Mouse (Mus musculus) liver, embryonic 16.5 days (tissue): ENCODE results near the gene Arhgef10l. TPM values are rescaled to one million over a fixed set of nuclear protein-coding genes. Genes with fewer than 3 reads are reported as not detected.

Experiments used
- ATAC-seq: fragments of 200-750 bp; cut with Nextera tagmentation; 2 replicates; pipeline ENCODE4 v1.8.0; 2017; ENCODE audit warnings: low read depth, mild to moderate bottlenecking, moderate number of reproducible peaks, moderate library complexity
- H3K27ac ChIP-seq: fragments of 300-500 bp; sonication (generic); 2 replicates; pipeline ENCODE4 v1.5.1; 2014; ENCODE audit warnings: mild to moderate bottlenecking, low read length
- H3K27me3 ChIP-seq: fragments of 300-500 bp; sonication (generic); 2 replicates; pipeline ENCODE4 v1.6.1; 2014; ENCODE audit warnings: low read depth, low read length, mixed read lengths; ENCODE audit not compliant: control insufficient read depth, insufficient read depth
- H3K36me3 ChIP-seq: fragments of 300-500 bp; sonication (generic); 2 replicates; pipeline ENCODE4 v1.6.1; 2014; ENCODE audit warnings: mild to moderate bottlenecking; ENCODE audit not compliant: control insufficient read depth, insufficient read depth
- H3K4me1 ChIP-seq: fragments of 300-500 bp; sonication (generic); 2 replicates; pipeline ENCODE4 v1.6.1; 2014; ENCODE audit warnings: low read depth, low read length, mixed read lengths; ENCODE audit not compliant: control insufficient read depth
- H3K4me2 ChIP-seq: fragments of 300-500 bp; sonication (generic); 2 replicates; pipeline ENCODE4 v1.6.1; 2014; ENCODE audit warnings: low read depth, low read length, mixed read lengths
- H3K4me3 ChIP-seq: fragments of 300-500 bp; sonication (generic); 2 replicates; pipeline ENCODE4 v1.5.1; 2014; ENCODE audit warnings: low read depth, mild to moderate bottlenecking, low read length
- H3K9ac ChIP-seq: fragments of 300-500 bp; sonication (generic); 2 replicates; pipeline ENCODE4 v1.6.1; 2014; ENCODE audit warnings: low read depth, low read length
- H3K9me3 ChIP-seq: fragments of 300-500 bp; sonication (generic); replicated peaks from 2 replicates; pipeline ENCODE4 v1.6.1; 2016; ENCODE audit warnings: low read length; ENCODE audit not compliant: control insufficient read depth
- WGBS: fragments of 180-500 bp; shearing (Covaris S2); extraction: QIAGEN DNeasy Blood & Tissue Kit; methylation state at CpG from one replicate; pipeline ENCODE4 v1.1.7; 2014; ENCODE audit not compliant: insufficient replicate concordance; 5-methylcytosine and 5-hydroxymethylcytosine counted together
- polyA plus RNA-seq: library from polyadenylated mRNA; unstranded; fragments of >200 nt; fragmentation: Nextera tagmentation; extraction: Ambion mirVana; gene quantifications from 2 replicates; pipeline ENCODE4 v1.2.1, GENCODE M21; 2015

Arhgef10l gene
- polyA plus RNA-seq, 1 experiment from 2014 or later = 6.6 TPM

DNA sequence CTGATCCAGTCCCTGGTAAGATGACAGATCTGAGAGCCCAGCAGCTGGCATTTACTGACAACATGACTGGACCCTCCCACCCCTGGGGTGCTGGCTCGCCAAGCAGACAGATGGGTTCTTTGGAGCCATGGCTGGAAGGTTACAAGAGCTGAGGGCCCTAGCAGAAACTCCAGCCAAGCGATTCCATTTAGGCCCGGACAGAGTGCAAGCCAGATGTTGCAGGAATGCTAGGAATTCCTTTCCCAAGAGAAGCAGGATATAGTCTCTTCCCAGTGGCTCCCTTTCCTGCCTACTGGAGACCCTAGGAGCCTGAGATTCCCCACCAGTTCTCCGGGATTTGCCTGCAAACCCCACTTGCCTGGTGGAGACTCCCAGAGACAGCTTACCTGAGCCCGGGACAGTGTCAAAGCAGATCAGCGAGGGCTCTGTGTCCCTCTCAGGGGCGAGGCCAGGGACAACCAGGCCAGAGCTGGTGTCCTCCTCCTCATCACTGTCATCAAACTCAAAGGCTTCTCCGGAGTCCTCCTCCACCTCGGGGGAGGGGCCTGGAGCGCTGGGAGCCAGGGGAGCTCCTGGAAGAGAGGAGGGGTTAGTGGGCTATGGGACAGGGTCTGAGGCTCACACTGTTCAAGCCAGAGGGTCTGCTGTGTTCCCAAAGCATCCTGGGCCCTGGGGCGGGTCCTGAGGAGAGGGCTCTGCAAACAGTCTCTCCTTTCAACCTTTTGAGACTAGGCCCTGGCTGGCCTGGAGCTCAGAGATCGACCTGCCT lies 54.8 kb downstream of the Arhgef10l start:
- no peak; the same call in 1 of the 2 replicates for ATAC-seq
- Histone ChIP-seq H3K36me3 (no peaks in the 10 kb centered on the region), H3K27ac (no peak overlapping the region), H3K4me2 (no peak overlapping the region), H3K9me3 (no peaks in the 10 kb centered on the region), H3K4me1 (no peaks in the 10 kb centered on the region; the same call in 1 of the 2 replicates), H3K9ac (no peak overlapping the region), H3K4me3 (no peak overlapping the region), H3K27me3 (no peaks in the 10 kb centered on the region)
- WGBS = 46% methylated on average over 12 of the region's 12 CpGs

DNA sequence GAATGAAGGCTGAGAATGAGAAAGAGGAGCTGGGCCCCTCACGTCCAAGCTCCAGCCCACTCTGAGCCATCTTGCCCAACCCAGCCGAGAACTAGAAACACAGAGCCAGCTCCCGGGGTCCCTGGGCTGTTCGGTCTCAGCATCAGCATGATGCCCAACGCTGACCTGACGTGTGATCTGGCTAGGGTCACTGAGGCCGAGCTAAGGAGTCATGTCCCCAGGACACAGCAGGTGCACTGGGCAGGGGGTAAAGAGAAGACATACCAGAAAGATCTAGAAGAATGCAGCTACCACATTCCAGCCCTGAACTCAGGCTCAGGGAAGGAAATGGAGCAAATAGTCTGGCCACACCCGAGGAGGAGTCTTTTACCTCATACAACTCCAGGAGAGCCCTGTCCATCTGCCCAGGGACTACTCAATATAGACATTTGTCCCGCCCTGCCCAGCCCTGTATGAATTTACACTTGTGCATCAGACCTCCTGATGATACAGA lies 57.5 kb downstream of the Arhgef10l start:
- Histone ChIP-seq H3K27me3 (no peaks in the 10 kb centered on the region), H3K4me3 (no peak overlapping the region), H3K9ac (no peak overlapping the region), H3K4me1 (no peaks in the 10 kb centered on the region), H3K36me3 (no peaks in the 10 kb centered on the region), H3K9me3 (no peaks in the 10 kb centered on the region), H3K4me2 (no peak overlapping the region), H3K27ac (no peak overlapping the region)
- WGBS = 64% methylated on average over 9 of the region's 9 CpGs
- no peak for ATAC-seq

DNA sequence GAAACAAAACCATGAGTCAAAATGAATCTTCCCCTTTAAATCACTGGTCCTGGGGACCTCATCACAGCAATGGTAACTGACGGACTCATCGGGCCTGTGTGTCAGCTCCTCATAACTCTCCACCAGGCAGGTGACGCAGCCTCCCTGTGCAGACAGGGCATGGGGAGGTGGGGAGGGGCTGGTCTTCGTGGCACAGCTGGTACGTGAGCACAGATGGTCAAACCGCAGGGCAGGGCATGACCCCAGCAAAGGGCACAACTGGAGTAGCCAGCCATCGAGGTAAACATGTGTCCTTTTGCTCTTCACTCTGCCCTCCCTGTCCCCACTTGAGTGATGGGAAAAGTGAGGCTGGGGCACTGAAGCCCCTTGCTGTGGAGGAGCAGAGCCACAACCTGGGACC lies 59.0 kb downstream of the Arhgef10l start:
- H3K9ac ChIP-seq = no peak overlapping the region
- H3K27ac ChIP-seq = no peak overlapping the region
- H3K4me2 ChIP-seq = no peak overlapping the region
- no peaks in the 10 kb centered on the region for H3K9me3 ChIP-seq
- no peaks in the 10 kb centered on the region for H3K4me1 ChIP-seq
- WGBS = 64% methylated on average over 7 of the region's 7 CpGs
- ATAC-seq = no peak
- no peaks in the 10 kb centered on the region for H3K27me3 ChIP-seq
- no peak overlapping the region for H3K4me3 ChIP-seq
- no peaks in the 10 kb centered on the region for H3K36me3 ChIP-seq

DNA sequence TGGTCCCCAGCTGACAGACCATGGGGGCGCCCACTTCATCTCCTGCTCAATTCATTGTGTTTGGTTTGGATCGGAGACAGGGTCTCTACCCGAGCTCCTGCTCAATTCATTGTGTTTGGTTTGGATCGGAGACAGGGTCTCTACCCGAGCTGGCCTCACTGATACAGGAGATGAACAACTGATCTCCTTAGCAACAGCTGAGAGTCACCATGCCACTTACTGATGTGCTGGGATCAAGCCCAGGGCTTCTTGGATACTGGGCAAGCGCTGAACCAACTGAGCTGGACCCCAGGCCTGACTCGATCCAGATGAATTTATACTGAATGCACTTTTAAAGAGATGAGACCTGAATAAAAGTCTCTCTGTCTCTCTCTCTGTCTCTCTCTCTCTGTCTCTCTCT lies 59.6 kb downstream of the Arhgef10l start:
- Histone ChIP-seq H3K36me3 (no peaks in the 10 kb centered on the region), H3K9me3 (no peaks in the 10 kb centered on the region), H3K27ac (no peak overlapping the region), H3K4me3 (no peak overlapping the region), H3K27me3 (no peaks in the 10 kb centered on the region), H3K4me2 (no peak overlapping the region), H3K4me1 (no peaks in the 10 kb centered on the region), H3K9ac (no peak overlapping the region)
- 62% methylated on average over 7 of the region's 7 CpGs for WGBS
- ATAC-seq = no peak

DNA sequence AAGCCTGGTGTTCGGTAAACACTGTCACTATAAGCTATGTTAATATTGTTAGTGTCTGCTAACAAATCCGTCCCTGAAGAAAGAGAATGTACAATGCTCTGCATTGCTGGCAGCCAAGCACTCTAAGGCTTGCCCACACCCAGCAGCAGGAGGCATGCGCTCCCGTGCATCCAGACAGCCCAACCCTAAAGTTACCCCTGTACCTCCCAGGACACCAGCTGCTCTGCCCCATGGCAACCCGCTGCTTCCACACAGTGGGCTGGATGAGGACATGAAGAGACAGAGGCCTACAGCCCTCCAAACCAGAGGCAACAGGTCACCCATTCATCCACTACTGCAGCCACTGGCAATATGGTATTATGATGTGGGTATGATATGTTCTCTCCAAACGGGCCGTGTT lies 60.0 kb downstream of the Arhgef10l start:
- no peaks in the 10 kb centered on the region for H3K4me1 ChIP-seq
- no peak overlapping the region for H3K27ac ChIP-seq
- H3K9ac ChIP-seq = no peak overlapping the region
- H3K36me3 ChIP-seq = no peaks in the 10 kb centered on the region
- no peaks in the 10 kb centered on the region for H3K9me3 ChIP-seq
- H3K4me3 ChIP-seq = no peak overlapping the region
- H3K27me3 ChIP-seq = no peaks in the 10 kb centered on the region
- ATAC-seq = no peak
- H3K4me2 ChIP-seq = no peak overlapping the region
- WGBS = 62% methylated on average over 7 of the region's 7 CpGs

DNA sequence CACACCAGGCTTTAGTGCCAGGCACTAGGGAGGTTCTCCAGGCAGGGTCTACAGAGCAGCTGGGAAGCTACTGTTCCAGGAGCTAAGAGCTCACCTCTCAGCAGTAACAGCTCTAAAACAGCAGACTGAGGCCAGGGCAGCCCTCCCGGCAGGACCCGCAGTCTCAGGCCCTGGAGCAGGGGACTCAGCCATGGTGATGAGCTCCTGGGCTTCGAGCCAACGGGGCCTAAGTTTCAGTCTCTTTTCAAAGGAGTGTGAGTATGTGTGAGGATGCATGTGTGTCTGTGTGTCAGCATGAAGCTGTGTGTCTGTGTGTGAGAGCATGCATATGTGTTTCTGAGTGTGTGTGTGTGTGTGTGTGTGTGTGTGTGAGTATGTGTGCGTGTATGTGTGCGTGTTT lies 60.6 kb downstream of the Arhgef10l start:
- Histone ChIP-seq H3K4me2 (no peak overlapping the region), H3K9me3 (no peaks in the 10 kb centered on the region), H3K27ac (no peak overlapping the region), H3K9ac (no peak overlapping the region), H3K36me3 (no peaks in the 10 kb centered on the region), H3K27me3 (no peaks in the 10 kb centered on the region), H3K4me1 (no peaks in the 10 kb centered on the region), H3K4me3 (no peak overlapping the region)
- ATAC-seq = no peak
- 76% methylated on average over 6 of the region's 6 CpGs for WGBS

DNA sequence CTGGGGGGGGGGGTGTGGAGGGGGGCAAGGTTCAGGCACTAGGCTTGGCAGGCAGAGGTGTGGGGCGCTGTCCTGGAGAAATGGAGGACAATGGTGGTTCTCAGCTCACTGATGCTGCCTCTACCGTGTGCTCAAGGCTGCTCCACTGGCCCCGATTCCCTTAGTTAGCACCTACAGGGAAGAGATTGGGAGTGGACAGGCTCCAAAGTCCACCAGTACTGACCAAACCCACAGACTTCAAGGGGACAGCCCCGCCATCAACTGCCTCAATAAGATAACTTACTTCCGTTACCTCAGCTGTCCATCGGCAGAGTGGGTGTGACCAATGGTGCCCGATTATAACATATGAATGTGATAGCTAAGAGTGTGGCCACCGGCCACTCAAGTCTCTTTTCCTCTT lies 61.3 kb downstream of the Arhgef10l start:
- H3K9ac ChIP-seq = no peak overlapping the region
- H3K9me3 ChIP-seq = no peaks in the 10 kb centered on the region
- ATAC-seq = no peak
- no peaks in the 10 kb centered on the region for H3K36me3 ChIP-seq
- no peak overlapping the region for H3K27ac ChIP-seq
- no peaks in the 10 kb centered on the region for H3K27me3 ChIP-seq
- no peak overlapping the region for H3K4me3 ChIP-seq
- H3K4me1 ChIP-seq = no peaks in the 10 kb centered on the region
- H3K4me2 ChIP-seq = no peak overlapping the region
- WGBS = 73% methylated on average over 8 of the region's 8 CpGs

DNA sequence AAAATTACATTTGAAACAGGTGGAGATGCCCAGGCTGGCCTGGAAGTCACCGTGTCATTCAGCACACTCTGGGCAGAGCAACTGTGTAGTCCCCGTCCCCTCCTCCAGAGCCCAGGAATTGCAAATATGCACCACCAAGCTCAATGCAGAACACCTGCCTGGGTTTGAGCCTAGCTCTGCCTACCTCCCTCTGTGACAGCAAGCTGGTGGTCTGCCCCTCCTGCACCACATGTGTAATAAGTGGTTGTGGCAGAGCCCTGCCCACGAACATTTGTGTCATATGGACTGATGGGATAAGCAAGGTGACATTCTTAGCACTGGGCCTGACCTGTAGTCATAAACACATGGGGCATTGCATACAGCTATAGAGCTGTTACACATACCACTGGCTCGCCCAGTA lies 63.8 kb downstream of the Arhgef10l start:
- H3K36me3 ChIP-seq = peaks cover 2% of the 10 kb centered on the region; the same call in 1 of the 2 replicates
- no peaks in the 10 kb centered on the region for H3K4me1 ChIP-seq
- 55% methylated on average over 4 of the region's 4 CpGs for WGBS
- no peak for ATAC-seq
- no peak overlapping the region for H3K4me2 ChIP-seq
- no peak overlapping the region for H3K27ac ChIP-seq
- H3K4me3 ChIP-seq = no peak overlapping the region
- H3K9me3 ChIP-seq = no peaks in the 10 kb centered on the region
- H3K9ac ChIP-seq = no peak overlapping the region
- no peaks in the 10 kb centered on the region for H3K27me3 ChIP-seq

DNA sequence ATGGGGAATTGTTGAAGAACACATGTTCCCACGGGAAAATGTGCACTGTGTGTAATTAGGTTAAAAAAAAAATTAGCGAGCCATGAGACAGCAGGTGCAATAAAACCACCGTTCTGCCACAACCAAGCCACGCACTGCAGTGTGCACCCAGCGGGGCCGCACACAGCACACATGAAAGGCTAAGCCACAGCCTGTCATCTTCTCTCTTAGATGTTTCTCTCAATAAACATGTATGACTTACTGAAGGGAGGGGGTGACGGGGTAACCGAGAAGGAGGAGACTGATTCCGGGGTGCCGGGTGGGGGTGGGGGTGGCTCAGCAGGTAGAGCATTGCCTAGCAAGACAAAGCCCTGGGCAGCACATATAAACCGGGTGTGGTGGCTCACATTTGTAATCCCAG lies 64.7 kb downstream of the Arhgef10l start:
- Histone ChIP-seq H3K4me2 (no peak overlapping the region), H3K36me3 (peaks cover 2% of the 10 kb centered on the region; the same call in 1 of the 2 replicates), H3K27me3 (no peaks in the 10 kb centered on the region), H3K4me3 (no peak overlapping the region), H3K4me1 (no peaks in the 10 kb centered on the region), H3K9ac (no peak overlapping the region), H3K27ac (no peak overlapping the region), H3K9me3 (no peaks in the 10 kb centered on the region)
- ATAC-seq = no peak
- WGBS = 63% methylated on average over 11 of the region's 11 CpGs
